10 mouse cellular contexts compared by ENCODE assay signal in the genomic region with DNA sequence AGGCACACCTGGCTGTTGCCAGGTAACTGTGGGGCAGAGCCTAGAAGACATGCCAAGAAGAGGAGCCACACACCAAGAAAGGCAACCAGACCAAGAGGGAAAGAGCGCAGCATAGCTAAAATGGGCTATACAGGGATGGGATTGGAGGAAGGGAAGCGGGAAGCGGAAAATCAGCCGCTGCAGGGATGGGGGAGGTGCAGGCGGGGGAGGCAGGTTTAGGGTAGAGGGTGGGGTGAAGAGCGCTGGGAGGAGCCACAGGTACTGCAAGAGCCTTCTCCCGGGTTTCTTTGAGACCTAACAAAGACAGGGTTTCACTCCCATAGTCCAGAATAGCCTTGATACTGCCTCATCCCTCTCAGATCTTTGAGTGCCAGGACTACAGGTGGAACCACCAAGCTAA. TPM values are rescaled to one million over a fixed set of nuclear protein-coding genes. Genes with fewer than 3 reads are reported as not detected.
DNase-seq lines count a peak whose midpoint lies in the region; ATAC-seq and TF ChIP-seq lines count a peak whose summit lies in the region.
"Had no signal": no experiment of that assay in that cellular context is flagged by ENCODE, and none has a peak within 500 bp of the region (broad histone marks: within the 10 kb centered on the region; RNA-seq: fewer than 3 reads in every experiment).

No protein-coding gene starts in this region.

- peak overlapping the region; percentile 12; the same call in 1 of the 2 replicates for H3K4me3 ChIP-seq in kidney, embryonic 15.5 days (replicated peaks)
- no peak overlapping the region for H3K4me3 ChIP-seq in kidney, adult 2 months (ENCODE audit: insufficient read depth, low read depth, low read length)
- H3K4me3 ChIP-seq in embryonic facial prominence, embryonic 13.5 days: peak overlapping the region; percentile 24
- H3K4me3 ChIP-seq in limb, embryonic 13.5 days: peak overlapping the region; percentile 21
- H3K4me3 ChIP-seq: gastrocnemius, adult 2 months had no signal

- no peak overlapping the region for H3K27ac ChIP-seq in kidney, embryonic 15.5 days
- no peak overlapping the region for H3K27ac ChIP-seq in kidney, adult 2 months (ENCODE audit: insufficient read depth, low read depth, low read length)
- peak overlapping the region; percentile 22; the same call in 1 of the 2 replicates for H3K27ac ChIP-seq in embryonic facial prominence, embryonic 13.5 days
- H3K27ac ChIP-seq in limb, embryonic 13.5 days: no peak overlapping the region
- H3K27ac ChIP-seq: gastrocnemius, adult 2 months had no signal

- 7% methylated on average over 7 of the region's 7 CpGs for WGBS in kidney, embryonic 15.5 days
- WGBS in kidney, adult 2 months: 15% methylated on average over 7 of the region's 7 CpGs
- WGBS in embryonic facial prominence, embryonic 13.5 days: 2% methylated on average over 7 of the region's 7 CpGs
- WGBS in limb, embryonic 13.5 days: 6% methylated on average over 7 of the region's 7 CpGs

- no peak for DNase-seq in kidney, adult 2 months
- DNase-seq in right cerebral cortex, postnatal 10 days (ENCODE audit: low spot score in 2 of 2): peak; percentile 59 to 67
- no peak for DNase-seq in adrenal gland, adult 2 months
- no peak for DNase-seq in thymus, adult 18-20 months
- DNase-seq in retina, embryonic 14.5 days (ENCODE audit: low spot score): no peak
- DNase-seq: gastrocnemius, adult 2 months had no signal

- H3K4me2 ChIP-seq in kidney, embryonic 15.5 days: peak overlapping the region; percentile 52
- peak overlapping the region; percentile 56 for H3K4me2 ChIP-seq in embryonic facial prominence, embryonic 13.5 days
- H3K4me2 ChIP-seq in limb, embryonic 13.5 days (replicated peaks): peak overlapping the region; percentile 56

- no peaks in the 10 kb centered on the region for H3K36me3 ChIP-seq in kidney, embryonic 15.5 days
- H3K36me3 ChIP-seq in kidney, adult 2 months (ENCODE audit: control insufficient read depth, insufficient read depth, low read length): no peaks in the 10 kb centered on the region
- H3K36me3 ChIP-seq in embryonic facial prominence, embryonic 13.5 days: no peaks in the 10 kb centered on the region
- H3K36me3 ChIP-seq in limb, embryonic 13.5 days: no peaks in the 10 kb centered on the region

- no peaks in the 10 kb centered on the region for H3K9me3 ChIP-seq in kidney, embryonic 15.5 days (replicated peaks)
- no peaks in the 10 kb centered on the region for H3K9me3 ChIP-seq in embryonic facial prominence, embryonic 13.5 days
- H3K9me3 ChIP-seq in limb, embryonic 13.5 days: no peaks in the 10 kb centered on the region

- ATAC-seq in kidney, embryonic 15.5 days (replicated peaks; ENCODE audit: low FRiP score): peak; percentile 60
- no peak for ATAC-seq in embryonic facial prominence, embryonic 13.5 days (ENCODE audit: insufficient number of reproducible peaks, insufficient read depth, low FRiP score, low TSS enrichment, low read depth)
- no peak for ATAC-seq in limb, embryonic 13.5 days (ENCODE audit: low FRiP score, low read depth)
- ATAC-seq: Patski had no signal

- TF ChIP-seq CTCF in kidney, adult 2 months (conservative IDR thresholded peaks at IDR 0.05; ENCODE audit: insufficient read depth, insufficient read length, low read depth, low read length): no peak

- no peaks in the 10 kb centered on the region for H3K27me3 ChIP-seq in kidney, embryonic 15.5 days
- no peaks in the 10 kb centered on the region for H3K27me3 ChIP-seq in kidney, adult 2 months (replicated peaks; ENCODE audit: control insufficient read depth, insufficient read depth, low read length)
- H3K27me3 ChIP-seq in embryonic facial prominence, embryonic 13.5 days: no peaks in the 10 kb centered on the region
- no peaks in the 10 kb centered on the region for H3K27me3 ChIP-seq in limb, embryonic 13.5 days
- H3K27me3 ChIP-seq: Patski had no signal

- H3K4me1 ChIP-seq in kidney, embryonic 15.5 days: peaks cover 23% of the 10 kb centered on the region
- H3K4me1 ChIP-seq in kidney, adult 2 months (ENCODE audit: control insufficient read depth, insufficient read depth, low read length): peaks cover 6% of the 10 kb centered on the region; the same call in 1 of the 2 replicates
- H3K4me1 ChIP-seq in embryonic facial prominence, embryonic 13.5 days: peaks cover 9% of the 10 kb centered on the region
- peaks cover 6% of the 10 kb centered on the region; the same call in 1 of the 2 replicates for H3K4me1 ChIP-seq in limb, embryonic 13.5 days

- TF ChIP-seq POLR2A in kidney, adult 2 months (IDR thresholded peaks at IDR 0.05; ENCODE audit: low read depth, low read length): no peak

- no peak overlapping the region for H3K9ac ChIP-seq in kidney, embryonic 15.5 days
- no peak overlapping the region for H3K9ac ChIP-seq in embryonic facial prominence, embryonic 13.5 days
- no peak overlapping the region for H3K9ac ChIP-seq in limb, embryonic 13.5 days

RNA-seq across cellular contexts. Expression of gene Srsf5, which starts 22.4 kb away (rescaled TPM):
- 593 and 603 TPM in 2 replicates for polyA plus RNA-seq in kidney, embryonic 15.5 days (2015; fragmentation: Nextera tagmentation; extraction: Ambion mirVana)
- polyA plus RNA-seq in kidney, adult 2 months (2012; rRNA removed): 233 and 243 TPM in 2 replicates
- polyA plus RNA-seq in embryonic facial prominence, embryonic 13.5 days (2015; fragmentation: Nextera tagmentation; extraction: Ambion mirVana): 681 and 707 TPM in 2 replicates
- polyA plus RNA-seq in limb, embryonic 13.5 days (2015; fragmentation: Nextera tagmentation; extraction: Ambion mirVana): 605 and 669 TPM in 2 replicates
- 100 to 1,000 TPM; 249 to 348 TPM for total RNA-seq in adrenal gland, adult 2 months (2021)
- polyA plus RNA-seq in adrenal gland, adult 2 months (2012; rRNA removed): 126 and 136 TPM in 2 replicates

RNA-seq across cellular contexts. Expression of gene Slc10a1, which starts 45.6 kb away (rescaled TPM):
- polyA plus RNA-seq in kidney, embryonic 15.5 days (2015; fragmentation: Nextera tagmentation; extraction: Ambion mirVana): 0.82 and 0.96 TPM in 2 replicates
- 0.38 and 0.79 TPM in 2 replicates for polyA plus RNA-seq in kidney, adult 2 months (2012; rRNA removed)
- polyA plus RNA-seq in embryonic facial prominence, embryonic 13.5 days (2015; fragmentation: Nextera tagmentation; extraction: Ambion mirVana): 0.94 and 1.7 TPM in 2 replicates
- polyA plus RNA-seq in limb, embryonic 13.5 days (2015; fragmentation: Nextera tagmentation; extraction: Ambion mirVana): 0.91 and 1.1 TPM in 2 replicates
- total RNA-seq in adrenal gland, adult 2 months (2021): 1 to 10 TPM in 1 of 2 experiments, not detected in 1; 2.3 TPM
- polyA plus RNA-seq in adrenal gland, adult 2 months (2012; rRNA removed): 0.67 TPM in 1 of 2 replicates, not detected in the other
- total RNA-seq: gastrocnemius, adult 2 months had no signal

Comparison
In these comparisons a context has a peak if more than half of its experiments do, and no peak if none do; other contexts are left out.
1. DNase-seq: peak in right cerebral cortex, postnatal 10 days (2 of 2); none in kidney, adult 2 months (single experiment), adrenal gland, adult 2 months (single experiment), thymus, adult 18-20 months (0 of 2) and retina, embryonic 14.5 days (single experiment).
2. Peak in every context shown above with its lines, with median percentiles within 50 percentile points of each other: H3K4me2 ChIP-seq.